Mouse (Mus musculus): ENCODE results near the gene Palld. TPM values are rescaled to one million over a fixed set of nuclear protein-coding genes. Genes with fewer than 3 reads are reported as not detected.

Gene Palld
- total and polyA plus RNA-seq, 3 experiments, result 0.87 to 7.1 (median 2.6) TPM

DNA sequence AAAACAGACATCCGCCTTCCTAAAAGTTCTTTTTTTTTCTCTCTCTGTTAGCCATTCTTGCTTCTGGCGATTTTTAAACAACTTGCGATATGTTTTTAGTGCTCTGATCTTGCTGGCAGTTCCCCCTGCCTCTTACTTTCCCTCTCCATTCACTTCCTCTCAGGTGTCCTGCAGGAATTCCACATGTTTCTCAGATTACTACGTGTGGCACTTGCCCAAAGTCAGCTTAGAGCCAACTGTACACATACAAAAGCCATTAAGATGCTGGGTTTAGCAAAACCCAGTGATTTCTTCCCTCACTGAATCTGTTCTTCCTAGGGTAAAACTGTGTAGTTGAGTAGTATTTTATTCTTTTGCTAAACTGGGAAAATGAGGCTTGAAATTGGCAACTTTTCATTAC, 57.9 kb downstream of the Palld start:
- DNase-seq (ENCODE audit: extremely low read depth), result no peak
- in situ Hi-C loops (cut with MboI; ENCODE audit: low pct_ligation_motif_present, low pct_unique_long_range_greater_than_20kb, low sequenced_read_pairs) (no loop called here), dilution Hi-C loops (cut with MboI; ENCODE audit: extremely low pct_ligation_motif_present, extremely low pct_unique_long_range_greater_than_20kb, low sequenced_read_pairs) (no loop called here)
- H3K27me3 ChIP-seq (replicated peaks), result no peaks in the 10 kb centered on the region
- H3K9ac ChIP-seq (ENCODE audit: insufficient read depth, low read depth), result no peak overlapping the region
- no peaks in the 10 kb centered on the region for H3K4me1 ChIP-seq (ENCODE audit: control insufficient read depth in 1 of 2, insufficient read depth in 2 of 2)
- H3K27ac ChIP-seq (ENCODE audit: insufficient read depth, low read depth), result no peak overlapping the region
- no peak overlapping the region for H3K4me2 ChIP-seq (ENCODE audit: insufficient read depth, low read depth, poor library complexity, severe bottlenecking)
- peaks cover 4% of the 10 kb centered on the region for H3K9me3 ChIP-seq (replicated peaks; ENCODE audit: low read length)
- H3K79me2 ChIP-seq (replicated peaks; ENCODE audit: control insufficient read depth, extremely low read depth, insufficient read depth, poor library complexity, severe bottlenecking), result no peaks in the 10 kb centered on the region
- H3K36me3 ChIP-seq (replicated peaks in 1 of 2; ENCODE audit: control insufficient read depth in 1 of 2, insufficient read depth in 1 of 2, low read length in 1 of 2), result no peaks in the 10 kb centered on the region
- no peak for TF ChIP-seq BHLHE40 (IDR thresholded peaks at IDR 0.05; ENCODE audit: low read depth, low read length)
- no peak for TF ChIP-seq ETS1 (conservative IDR thresholded peaks at IDR 0.05; ENCODE audit: low read depth, low read length)
- TF ChIP-seq TBP (conservative IDR thresholded peaks at IDR 0.05; ENCODE audit: low read depth, low read length), result no peak
- no peak for TF ChIP-seq MAX (IDR thresholded peaks at IDR 0.05; ENCODE audit: low read length)
- TF ChIP-seq NELFE (IDR thresholded peaks at IDR 0.05; ENCODE audit: low read depth, low read length), result no peak
- no peak for TF ChIP-seq HCFC1 (IDR thresholded peaks at IDR 0.05; ENCODE audit: low read depth, low read length)
- no peak for TF ChIP-seq ELF1 (IDR thresholded peaks at IDR 0.05; ENCODE audit: low read depth, low read length)
- no peak for TF ChIP-seq SIN3A (IDR thresholded peaks at IDR 0.05; ENCODE audit: low read length)
- no peak for TF ChIP-seq CTCF (conservative IDR thresholded peaks at IDR 0.05 in 1 of 2, IDR thresholded peaks at IDR 0.05 in 1 of 2; ENCODE audit: low read depth in 2 of 2, low read length in 2 of 2)
- no peak overlapping the region for H3K4me3 ChIP-seq (replicated peaks in 1 of 3; ENCODE audit: low read depth in 2 of 3, low read length in 2 of 3, poor library complexity in 1 of 3)

DNA sequence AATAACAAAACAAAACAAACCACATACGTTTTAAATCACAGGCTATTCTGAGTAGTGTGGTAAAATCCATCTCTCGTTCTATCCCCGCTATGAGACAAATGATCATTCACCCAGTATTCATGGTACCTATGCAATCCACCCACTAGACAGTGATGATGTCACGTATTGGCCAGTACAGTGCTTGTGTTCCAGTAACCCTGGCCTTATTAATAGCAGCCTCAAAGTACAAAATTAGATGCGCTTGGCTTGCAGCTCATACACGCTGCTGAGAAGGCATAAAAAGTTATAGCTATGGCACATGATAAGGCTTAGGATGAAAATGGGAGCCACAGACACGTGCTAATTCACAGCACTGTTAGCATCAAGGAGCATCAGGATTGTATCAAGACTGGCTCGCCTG, 58.7 kb downstream of the Palld start:
- DNase-seq (ENCODE audit: extremely low read depth), result no peak
- TF ChIP-seq ZKSCAN1 (IDR thresholded peaks at IDR 0.05; ENCODE audit: borderline replicate concordance, low read depth, low read length) (no peak), BHLHE40 (IDR thresholded peaks at IDR 0.05; ENCODE audit: low read depth, low read length) (no peak), MEF2A (IDR thresholded peaks at IDR 0.05; ENCODE audit: borderline replicate concordance, low read depth, low read length) (no peak), MXI1 (IDR thresholded peaks at IDR 0.05; ENCODE audit: low read depth, low read length) (no peak), JUND (conservative IDR thresholded peaks at IDR 0.05; ENCODE audit: low read depth, low read length) (no peak), RCOR1 (conservative IDR thresholded peaks at IDR 0.05; ENCODE audit: low read depth, low read length) (no peak), TBP (conservative IDR thresholded peaks at IDR 0.05; ENCODE audit: low read depth, low read length) (no peak), POLR2AphosphoS2 (IDR thresholded peaks at IDR 0.05; ENCODE audit: low read depth, low read length) (no peak), PAX5 (IDR thresholded peaks at IDR 0.05; ENCODE audit: low read length) (no peak)
- Histone ChIP-seq H3K36me3 (replicated peaks in 1 of 2; ENCODE audit: control insufficient read depth in 1 of 2, insufficient read depth in 1 of 2, low read length in 1 of 2) (no peaks in the 10 kb centered on the region), H3K27me3 (replicated peaks) (no peaks in the 10 kb centered on the region), H3K4me2 (ENCODE audit: insufficient read depth, low read depth, poor library complexity, severe bottlenecking) (no peak overlapping the region), H3K4me3 (replicated peaks in 1 of 3; ENCODE audit: low read depth in 2 of 3, low read length in 2 of 3, poor library complexity in 1 of 3) (no peak overlapping the region), H3K4me1 (ENCODE audit: control insufficient read depth in 1 of 2, insufficient read depth in 2 of 2) (no peaks in the 10 kb centered on the region), H3K79me2 (replicated peaks; ENCODE audit: control insufficient read depth, extremely low read depth, insufficient read depth, poor library complexity, severe bottlenecking) (no peaks in the 10 kb centered on the region), H3K9ac (ENCODE audit: insufficient read depth, low read depth) (no peak overlapping the region), H3K9me3 (replicated peaks; ENCODE audit: low read length) (no peaks in the 10 kb centered on the region), H3K27ac (ENCODE audit: insufficient read depth, low read depth) (no peak overlapping the region)
- dilution Hi-C loops (cut with MboI; ENCODE audit: extremely low pct_ligation_motif_present, extremely low pct_unique_long_range_greater_than_20kb, low sequenced_read_pairs) (no loop called here), in situ Hi-C loops (cut with MboI; ENCODE audit: low pct_ligation_motif_present, low pct_unique_long_range_greater_than_20kb, low sequenced_read_pairs) (no loop called here)
